Mouse (Mus musculus): ENCODE measurements at regions not wholly inside any gene's neighbourhood (a gene's known extent, or its start where the extent isn't known, plus 50 kb on each side); places are given as distances from the start of the nearest gene placed in this dataset.

GRCm38 (mm10) chr7:37324653-37325052, 448.8 kb downstream of the Zfp536 start:
- WGBS (ENCODE audit: insufficient replicate concordance) = 89% methylated on average over 7 of the region's 7 CpGs

GRCm38 (mm10) chr7:37333451-37333850, 440.0 kb downstream of the Zfp536 start:
- Histone ChIP-seq H3K27me3 (ENCODE audit: control insufficient read depth, insufficient read depth, low read length) (peaks cover 10% of the 10 kb centered on the region), H3K4me1 (ENCODE audit: control insufficient read depth, insufficient read depth, low read length) (0 out of 2 replicates have a peak, but pooled peaks cover 2% of the 10 kb centered on the region)
- ATAC-seq (replicated peaks; ENCODE audit: insufficient number of reproducible peaks, low FRiP score, low TSS enrichment) = no peak

More at GRCm38 (mm10) chr7:37324653-37325052, 448.8 kb downstream of the Zfp536 start:
- Histone ChIP-seq H3K4me2 (no peak overlapping the region), H3K9me3 (replicated peaks; ENCODE audit: control insufficient read depth, low read length) (no peaks in the 10 kb centered on the region), H3K9ac (ENCODE audit: low read depth, low read length) (no peak overlapping the region), H3K27me3 (ENCODE audit: control insufficient read depth, insufficient read depth, low read length) (no peaks in the 10 kb centered on the region), H3K36me3 (ENCODE audit: control insufficient read depth, insufficient read depth, low read length) (0 out of 2 replicates have a peak, but pooled peaks cover 2% of the 10 kb centered on the region), H3K4me1 (ENCODE audit: control insufficient read depth, insufficient read depth, low read length) (peaks cover 4% of the 10 kb centered on the region; the same call in 1 of the 2 replicates), H3K4me3 (ENCODE audit: low read depth, low read length) (no peak overlapping the region), H3K27ac (ENCODE audit: low read depth, low read length) (no peak overlapping the region)
- ATAC-seq (replicated peaks; ENCODE audit: insufficient number of reproducible peaks, low FRiP score, low TSS enrichment) = no peak

GRCm38 (mm10) chr7:37335212-37335611, 438.2 kb downstream of the Zfp536 start:
- ATAC-seq (replicated peaks; ENCODE audit: insufficient number of reproducible peaks, low FRiP score, low TSS enrichment) = no peak
- Histone ChIP-seq H3K9ac (ENCODE audit: low read depth, low read length) (no peak overlapping the region), H3K4me1 (ENCODE audit: control insufficient read depth, insufficient read depth, low read length) (0 out of 2 replicates have a peak, but pooled peaks cover 2% of the 10 kb centered on the region), H3K36me3 (ENCODE audit: control insufficient read depth, insufficient read depth, low read length) (no peaks in the 10 kb centered on the region), H3K4me2 (no peak overlapping the region), H3K4me3 (ENCODE audit: low read depth, low read length) (no peak overlapping the region), H3K9me3 (replicated peaks; ENCODE audit: control insufficient read depth, low read length) (no peaks in the 10 kb centered on the region), H3K27me3 (ENCODE audit: control insufficient read depth, insufficient read depth, low read length) (peaks cover 18% of the 10 kb centered on the region), H3K27ac (ENCODE audit: low read depth, low read length) (no peak overlapping the region)
- 68% methylated on average over 7 of the region's 7 CpGs for WGBS (ENCODE audit: insufficient replicate concordance)

More at GRCm38 (mm10) chr7:37333451-37333850, 440.0 kb downstream of the Zfp536 start:
- Histone ChIP-seq H3K9ac (ENCODE audit: low read depth, low read length) (no peak overlapping the region), H3K4me3 (ENCODE audit: low read depth, low read length) (no peak overlapping the region), H3K27ac (ENCODE audit: low read depth, low read length) (no peak overlapping the region), H3K36me3 (ENCODE audit: control insufficient read depth, insufficient read depth, low read length) (no peaks in the 10 kb centered on the region), H3K9me3 (replicated peaks; ENCODE audit: control insufficient read depth, low read length) (no peaks in the 10 kb centered on the region), H3K4me2 (no peak overlapping the region)
- 67% methylated on average over 16 of the region's 16 CpGs for WGBS (ENCODE audit: insufficient replicate concordance)

GRCm38 (mm10) chr7:37336171-37336850, 437.1 kb downstream of the Zfp536 start:
- Histone ChIP-seq H3K4me2 (peak overlapping the region; percentile 61), H3K27me3 (ENCODE audit: control insufficient read depth, insufficient read depth, low read length) (peaks cover 23% of the 10 kb centered on the region), H3K4me3 (ENCODE audit: low read depth, low read length) (peak overlapping the region; percentile 34), H3K27ac (ENCODE audit: low read depth, low read length) (no peak overlapping the region), H3K4me1 (ENCODE audit: control insufficient read depth, insufficient read depth, low read length) (0 out of 2 replicates have a peak, but pooled peaks cover 2% of the 10 kb centered on the region), H3K36me3 (ENCODE audit: control insufficient read depth, insufficient read depth, low read length) (no peaks in the 10 kb centered on the region), H3K9ac (ENCODE audit: low read depth, low read length) (no peak overlapping the region), H3K9me3 (replicated peaks; ENCODE audit: control insufficient read depth, low read length) (no peaks in the 10 kb centered on the region)
- 22% methylated on average over 12 of the region's 12 CpGs for WGBS (ENCODE audit: insufficient replicate concordance)
- ATAC-seq (replicated peaks; ENCODE audit: insufficient number of reproducible peaks, low FRiP score, low TSS enrichment) = no peak

GRCm38 (mm10) chr7:37336851-37337531, 436.4 kb downstream of the Zfp536 start:
- H3K4me2 ChIP-seq = peak overlapping the region; percentile 61
- WGBS (ENCODE audit: insufficient replicate concordance) = 10% methylated on average over 28 of the region's 28 CpGs
- peaks cover 26% of the 10 kb centered on the region for H3K27me3 ChIP-seq (ENCODE audit: control insufficient read depth, insufficient read depth, low read length)
- H3K4me3 ChIP-seq (ENCODE audit: low read depth, low read length) = peak overlapping the region; percentile 34
- no peaks in the 10 kb centered on the region for H3K36me3 ChIP-seq (ENCODE audit: control insufficient read depth, insufficient read depth, low read length)
- no peak overlapping the region for H3K27ac ChIP-seq (ENCODE audit: low read depth, low read length)
- no peak for ATAC-seq (replicated peaks; ENCODE audit: insufficient number of reproducible peaks, low FRiP score, low TSS enrichment)
- 0 out of 2 replicates have a peak, but pooled peaks cover 2% of the 10 kb centered on the region for H3K4me1 ChIP-seq (ENCODE audit: control insufficient read depth, insufficient read depth, low read length)
- peak overlapping the region; percentile 10; the same call in 1 of the 2 replicates for H3K9ac ChIP-seq (ENCODE audit: low read depth, low read length)
- H3K9me3 ChIP-seq (replicated peaks; ENCODE audit: control insufficient read depth, low read length) = no peaks in the 10 kb centered on the region

GRCm38 (mm10) chr7:37337616-37338015, 435.8 kb downstream of the Zfp536 start:
- ATAC-seq (replicated peaks; ENCODE audit: insufficient number of reproducible peaks, low FRiP score, low TSS enrichment) = no peak

GRCm38 (mm10) chr7:37338067-37338501, 435.4 kb downstream of the Zfp536 start:
- Histone ChIP-seq H3K36me3 (ENCODE audit: control insufficient read depth, insufficient read depth, low read length) (no peaks in the 10 kb centered on the region), H3K4me2 (no peak overlapping the region), H3K4me1 (ENCODE audit: control insufficient read depth, insufficient read depth, low read length) (peaks cover 9% of the 10 kb centered on the region; the same call in 1 of the 2 replicates), H3K4me3 (ENCODE audit: low read depth, low read length) (no peak overlapping the region), H3K9me3 (replicated peaks; ENCODE audit: control insufficient read depth, low read length) (no peaks in the 10 kb centered on the region), H3K27ac (ENCODE audit: low read depth, low read length) (no peak overlapping the region), H3K9ac (ENCODE audit: low read depth, low read length) (no peak overlapping the region), H3K27me3 (ENCODE audit: control insufficient read depth, insufficient read depth, low read length) (peaks cover 26% of the 10 kb centered on the region)
- ATAC-seq (replicated peaks; ENCODE audit: insufficient number of reproducible peaks, low FRiP score, low TSS enrichment) = no peak
- WGBS (ENCODE audit: insufficient replicate concordance) = 30% methylated on average over 11 of the region's 11 CpGs

More at GRCm38 (mm10) chr7:37337616-37338015, 435.8 kb downstream of the Zfp536 start:
- peaks cover 26% of the 10 kb centered on the region for H3K27me3 ChIP-seq (ENCODE audit: control insufficient read depth, insufficient read depth, low read length)
- H3K9ac ChIP-seq (ENCODE audit: low read depth, low read length) = no peak overlapping the region
- no peak overlapping the region for H3K4me3 ChIP-seq (ENCODE audit: low read depth, low read length)
- no peak overlapping the region for H3K27ac ChIP-seq (ENCODE audit: low read depth, low read length)
- peaks cover 5% of the 10 kb centered on the region; the same call in 1 of the 2 replicates for H3K4me1 ChIP-seq (ENCODE audit: control insufficient read depth, insufficient read depth, low read length)
- no peaks in the 10 kb centered on the region for H3K36me3 ChIP-seq (ENCODE audit: control insufficient read depth, insufficient read depth, low read length)
- no peaks in the 10 kb centered on the region for H3K9me3 ChIP-seq (replicated peaks; ENCODE audit: control insufficient read depth, low read length)
- H3K4me2 ChIP-seq = peak overlapping the region; percentile 19; the same call in 1 of the 2 replicates
- WGBS (ENCODE audit: insufficient replicate concordance) = 70% methylated on average over 11 of the region's 11 CpGs

- 0 out of 2 replicates have a peak overlapping the region, but pooled peaks have one; percentile 43 for H3K9ac ChIP-seq (ENCODE audit: low read depth, low read length)
- ATAC-seq (replicated peaks; ENCODE audit: insufficient number of reproducible peaks, low FRiP score, low TSS enrichment) = no peak
- WGBS (ENCODE audit: insufficient replicate concordance) = 15% methylated on average over 11 of the region's 11 CpGs
- H3K4me3 ChIP-seq (ENCODE audit: low read depth, low read length) = peak overlapping the region; percentile 40
- H3K9me3 ChIP-seq (replicated peaks; ENCODE audit: control insufficient read depth, low read length) = no peaks in the 10 kb centered on the region
- H3K27ac ChIP-seq (ENCODE audit: low read depth, low read length) = no peak overlapping the region
- peaks cover 36% of the 10 kb centered on the region for H3K27me3 ChIP-seq (ENCODE audit: control insufficient read depth, insufficient read depth, low read length)
- peaks cover 9% of the 10 kb centered on the region; the same call in 1 of the 2 replicates for H3K4me1 ChIP-seq (ENCODE audit: control insufficient read depth, insufficient read depth, low read length)
- H3K36me3 ChIP-seq (ENCODE audit: control insufficient read depth, insufficient read depth, low read length) = no peaks in the 10 kb centered on the region
- H3K4me2 ChIP-seq = peak overlapping the region; percentile 73
These were observed 430.8 kb downstream of the Zfp536 start for GRCm38 (mm10) chr7:37342613-37343012.

Measured in heart, embryonic 11.5 days (tissue).